Mouse (Mus musculus) neutrophil, adult 5-6 weeks (primary cell): ENCODE data around the gene Ppdpf. TPM values are rescaled to one million over a fixed set of nuclear protein-coding genes. Genes with fewer than 3 reads are reported as not detected.

Experiments used
- total RNA-seq: library from RNA; stranded (forward); fragments of 200-1000 nt; gene quantifications from 2 replicates; pipeline ENCODE4 v1.2.3, GENCODE M21; 2017

The Ppdpf gene
- total RNA-seq, 1 experiment from 2014 or later, result 151 TPM

Other genes starting within 250 kb of the Ppdpf start
- not detected in 2 replicates for gene Nkain4, start 232.5 kb upstream of the Ppdpf start, total RNA-seq
- gene Arfgap1, start 220.0 kb upstream of the Ppdpf start, total RNA-seq, result 53.9 and 65.8 TPM in 2 replicates
- 1.6 and 3.6 TPM in 2 replicates for gene Col20a1, start 200.7 kb upstream of the Ppdpf start, total RNA-seq
- not detected in 2 replicates for gene Chrna4, start 143.7 kb upstream of the Ppdpf start, total RNA-seq
- gene Kcnq2, start 51.9 kb upstream of the Ppdpf start, total RNA-seq, result not detected in 2 replicates
- gene Eef1a2, start 30.2 kb upstream of the Ppdpf start, total RNA-seq, result not detected in 2 replicates
- gene Ptk6, start 15.5 kb downstream of the Ppdpf start, total RNA-seq, result 0.12 and 0.74 TPM in 2 replicates
- gene Srms, start 25.9 kb downstream of the Ppdpf start, total RNA-seq, result 1.2 and 1.7 TPM in 2 replicates
- 0.58 TPM in 1 of 2 replicates, not detected in the other for gene Fndc11, start 32.8 kb downstream of the Ppdpf start, total RNA-seq
- gene Helz2, start 54.8 kb downstream of the Ppdpf start, total RNA-seq, result 139 and 141 TPM in 2 replicates
- 47.4 and 57.6 TPM in 2 replicates for gene Gmeb2, start 100.8 kb downstream of the Ppdpf start, total RNA-seq
- gene Stmn3, start 127.3 kb downstream of the Ppdpf start, total RNA-seq, result not detected in 2 replicates
- gene Rtel1, start 132.5 kb downstream of the Ppdpf start, total RNA-seq, result 49.7 and 51.6 TPM in 2 replicates
- 81.7 and 86.8 TPM in 2 replicates for gene Zgpat, start 177.7 kb downstream of the Ppdpf start, total RNA-seq
- gene Arfrp1, start 178.2 kb downstream of the Ppdpf start, total RNA-seq, result 61.3 and 74.3 TPM in 2 replicates
- gene Lime1, start 192.8 kb downstream of the Ppdpf start, total RNA-seq, result 54.9 and 70.6 TPM in 2 replicates